Mouse (Mus musculus): ENCODE results near the gene Bin2.

Gene Bin2

GRCm38 (mm10) chr15:100683041-100683440 lies 13.7 kb upstream of the Bin2 start:
- peak; percentile 50 to 77 for DNase-seq (ENCODE audit: low spot score in 2 of 2)

DNA sequence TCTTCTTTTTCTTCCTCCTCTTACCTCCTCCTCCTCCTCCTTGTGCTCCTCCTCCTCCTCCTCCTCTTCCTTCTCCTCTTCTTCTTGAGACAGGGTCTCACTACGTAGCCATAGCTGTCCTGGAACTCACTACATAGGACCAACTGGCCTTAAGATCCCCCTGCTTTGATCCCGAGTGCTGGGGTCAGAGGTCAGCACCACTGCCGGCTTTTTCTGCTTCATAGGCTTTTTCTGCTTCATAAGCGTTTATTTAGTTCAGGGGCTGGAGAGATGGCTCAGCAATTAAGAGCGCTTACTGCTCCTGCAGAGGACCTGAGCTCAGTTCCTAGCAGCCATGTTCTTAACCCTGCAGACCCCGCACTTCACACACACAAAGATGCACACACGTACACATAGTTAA lies 12.4 kb upstream of the Bin2 start:
- DNase-seq (ENCODE audit: low spot score in 2 of 2) = no peak

GRCm38 (mm10) chr15:100680381-100680780 lies 11.0 kb upstream of the Bin2 start:
- no peak for DNase-seq (ENCODE audit: low spot score in 2 of 2)

DNA sequence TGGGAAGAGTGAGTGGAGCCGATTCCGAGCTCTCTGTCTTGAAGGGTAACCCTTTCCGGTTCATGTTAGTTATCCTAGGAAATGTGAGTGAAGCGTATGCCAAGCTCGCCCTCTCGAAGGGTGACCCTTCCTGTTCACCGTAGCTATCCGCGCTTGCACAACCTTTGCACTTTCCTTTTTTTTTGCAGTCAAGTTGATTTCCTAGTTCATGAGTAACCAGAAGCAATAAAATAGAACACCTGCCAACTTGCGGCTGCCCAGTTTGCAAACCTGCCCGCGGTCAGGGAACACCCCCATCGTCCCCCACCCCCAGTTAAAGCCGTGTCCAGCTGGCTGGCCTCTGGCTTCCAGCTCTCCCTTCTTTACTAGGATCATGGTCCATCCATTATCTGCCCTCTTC lies 9.7 kb upstream of the Bin2 start:
- DNase-seq (ENCODE audit: low spot score in 2 of 2) = no peak

DNA sequence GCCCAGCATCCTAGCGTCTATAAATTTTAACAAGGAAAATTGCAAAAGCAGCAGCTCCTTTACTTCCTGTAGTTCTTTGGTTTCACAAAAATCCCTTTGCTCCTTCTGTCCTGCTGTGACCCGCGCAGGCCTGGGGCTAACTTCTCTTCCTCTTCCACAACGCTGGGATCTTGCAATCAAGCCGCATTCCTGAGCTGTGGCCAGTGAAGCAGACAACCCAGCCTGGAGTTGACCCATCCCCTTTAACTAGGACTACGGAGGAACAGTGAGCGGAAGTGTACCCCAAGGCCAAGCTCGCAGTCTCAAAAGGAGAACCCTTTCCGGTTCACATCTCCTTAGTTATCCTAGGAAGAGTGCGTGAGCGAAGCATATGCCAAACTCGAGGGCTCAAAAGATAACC lies 9.2 kb upstream of the Bin2 start:
- no peak for DNase-seq (ENCODE audit: low spot score in 2 of 2)

- DNase-seq (ENCODE audit: low spot score in 2 of 2) = no peak
These were observed 8.3 kb upstream of the Bin2 start for GRCm38 (mm10) chr15:100677675-100678074.

DNA sequence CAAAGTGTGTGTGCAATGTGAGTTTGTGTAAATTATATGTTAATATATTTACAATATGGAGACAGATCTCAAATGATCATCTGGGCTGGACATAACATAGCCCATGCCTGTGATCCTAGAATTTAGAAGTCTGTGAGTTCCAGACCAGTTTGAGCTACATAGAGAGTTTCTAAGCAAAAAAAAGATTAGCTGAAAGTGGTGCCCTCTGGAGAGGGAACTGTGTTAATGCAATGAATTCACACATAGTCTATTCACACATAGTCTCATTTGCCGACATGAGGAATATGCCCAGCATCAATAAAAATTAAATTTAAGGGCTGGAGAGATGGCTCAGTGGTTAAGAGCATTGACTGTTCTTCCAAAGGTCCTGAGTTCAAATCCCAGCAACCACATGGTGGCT lies 7.2 kb upstream of the Bin2 start:
- no peak for DNase-seq (ENCODE audit: low spot score in 2 of 2)

GRCm38 (mm10) chr15:100675486-100675885 lies 6.1 kb upstream of the Bin2 start:
- DNase-seq (ENCODE audit: low spot score in 2 of 2) = no peak

DNA sequence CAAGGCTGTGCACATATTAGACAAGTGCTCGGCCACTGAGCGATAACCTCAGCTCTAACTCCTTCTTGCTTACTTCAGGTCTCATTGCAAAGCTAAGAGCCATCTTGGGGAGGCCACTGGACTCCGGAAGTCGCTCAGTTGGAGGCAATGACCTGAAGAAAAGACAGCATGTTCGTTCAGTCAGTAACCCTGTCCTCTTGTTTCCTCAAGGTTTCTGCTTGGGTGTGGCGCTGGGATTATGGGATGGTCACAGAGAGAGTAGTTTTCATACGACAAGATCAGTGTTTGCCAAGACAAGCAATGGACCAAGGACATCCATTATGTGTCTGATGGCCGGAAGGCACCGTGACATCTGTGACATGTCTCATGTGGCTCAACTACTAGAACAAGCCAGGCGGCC lies 5.2 kb upstream of the Bin2 start:
- no peak for DNase-seq (ENCODE audit: low spot score in 2 of 2)

DNA sequence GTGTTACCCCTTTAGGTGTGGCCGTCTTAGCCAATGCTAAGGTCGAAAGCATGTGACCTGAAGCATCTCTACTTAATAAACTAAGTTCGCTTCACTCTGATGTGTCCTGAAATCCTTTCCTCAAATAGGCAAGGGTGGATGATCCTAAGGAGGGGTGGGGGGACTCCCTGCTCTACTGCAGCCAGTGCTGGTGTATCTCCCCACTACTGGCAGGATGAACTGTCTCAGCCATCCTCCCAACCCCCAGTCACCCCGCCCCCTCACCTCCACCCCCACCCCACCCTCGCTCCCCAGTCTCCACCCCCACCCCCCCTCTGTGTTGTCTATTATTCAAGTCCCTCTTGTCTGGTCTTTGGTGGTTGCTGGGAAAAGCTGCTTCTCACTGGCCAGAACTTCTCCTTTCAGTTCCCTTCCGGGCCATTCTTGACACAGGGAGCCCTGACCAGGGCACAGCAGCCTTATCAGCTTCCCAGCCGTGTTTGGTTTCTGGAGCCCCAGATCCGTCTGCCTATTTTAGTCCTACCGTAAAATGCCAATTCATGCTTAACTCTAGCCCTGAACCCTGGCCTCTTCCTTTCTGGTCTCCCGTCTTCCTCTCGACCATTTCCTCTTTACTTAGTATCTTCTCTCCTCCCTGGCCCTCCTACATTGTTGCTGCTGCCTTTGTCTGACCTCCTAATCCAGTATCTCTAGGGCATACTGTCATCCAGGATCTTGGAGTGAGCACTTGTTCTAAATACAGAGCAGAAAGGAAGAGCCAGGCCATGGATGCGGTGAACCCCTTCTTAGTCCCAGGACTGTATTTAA lies 4.4 kb upstream of the Bin2 start:
- no peak for DNase-seq (ENCODE audit: low spot score in 2 of 2)

DNA sequence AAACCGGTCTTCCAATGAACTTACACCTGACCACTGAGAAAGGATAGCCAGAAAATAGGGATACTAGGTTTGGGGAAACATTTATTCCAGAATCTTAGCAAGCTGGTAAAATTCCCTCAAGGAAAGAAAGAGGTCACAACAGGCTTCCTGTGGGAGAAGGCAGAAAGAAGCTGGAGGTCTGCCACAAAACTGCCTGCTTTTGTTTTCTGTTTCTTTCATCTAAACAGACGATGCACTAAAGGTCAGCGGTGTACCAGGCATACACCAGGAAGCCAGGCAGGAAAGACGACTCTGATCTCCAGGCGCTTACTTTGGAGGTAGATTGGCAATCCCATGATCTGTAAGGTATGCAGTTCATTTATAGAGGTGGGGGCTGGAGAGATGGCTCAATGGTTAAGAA lies 1.5 kb upstream of the Bin2 start:
- no peak for DNase-seq (ENCODE audit: low spot score in 2 of 2)

DNA sequence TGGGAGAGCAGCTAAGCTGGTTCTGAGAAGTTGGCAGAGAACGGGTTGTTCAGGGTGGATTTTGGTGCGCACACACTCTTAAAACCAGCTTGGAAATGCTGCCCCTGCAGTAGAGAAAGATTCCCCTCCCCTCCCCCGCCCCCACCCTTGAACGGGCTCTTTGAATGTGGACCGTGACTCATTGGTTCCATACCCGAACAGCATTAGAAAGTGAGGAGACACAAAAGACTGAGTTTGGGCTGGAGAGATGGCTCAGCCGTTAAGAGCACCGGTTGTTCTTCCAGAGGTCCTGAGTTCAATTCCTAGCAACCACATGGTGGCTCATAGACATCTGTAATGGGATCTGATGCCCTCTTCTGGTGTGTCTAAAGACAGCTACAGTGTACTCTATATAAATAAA lies 651 bp upstream of the Bin2 start:
- DNase-seq (ENCODE audit: low spot score in 2 of 2) = no peak

DNA sequence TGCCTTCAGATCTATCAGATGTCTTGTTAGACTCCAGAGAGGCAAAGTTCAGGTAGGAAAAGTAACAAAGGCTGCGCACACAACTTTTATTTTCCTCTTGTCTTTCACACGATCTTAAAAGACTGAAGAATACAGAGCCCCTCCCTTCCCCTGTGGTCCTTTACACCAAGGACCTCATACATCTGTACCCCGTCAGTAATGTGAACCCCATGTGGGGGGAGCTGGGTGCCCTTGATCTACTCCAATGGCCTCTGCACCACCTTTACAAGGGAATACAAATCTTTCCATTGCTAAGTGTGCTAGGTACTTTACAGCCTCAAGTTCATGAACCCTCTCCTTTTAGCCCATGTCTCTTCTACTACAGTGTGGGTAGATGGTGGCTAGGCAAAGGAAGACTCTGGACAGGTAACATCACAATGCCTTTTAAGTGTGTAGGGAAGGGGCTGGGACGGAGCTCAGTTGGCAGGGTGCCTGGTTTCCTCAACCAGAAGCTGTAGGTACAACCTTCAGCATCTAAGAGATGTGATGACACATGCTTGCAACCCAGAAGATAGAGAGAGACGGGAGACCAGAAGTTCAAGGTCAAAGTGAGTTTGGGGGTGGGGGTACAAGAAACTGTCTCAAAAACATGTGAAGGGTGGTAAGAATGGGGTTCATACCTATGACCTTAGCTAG lies 1.3 kb downstream of the Bin2 start:
- no peak for DNase-seq (ENCODE audit: low spot score in 2 of 2)

GRCm38 (mm10) chr15:100667420-100667819 lies 1.9 kb downstream of the Bin2 start:
- DNase-seq (ENCODE audit: low spot score in 2 of 2) = no peak

DNA sequence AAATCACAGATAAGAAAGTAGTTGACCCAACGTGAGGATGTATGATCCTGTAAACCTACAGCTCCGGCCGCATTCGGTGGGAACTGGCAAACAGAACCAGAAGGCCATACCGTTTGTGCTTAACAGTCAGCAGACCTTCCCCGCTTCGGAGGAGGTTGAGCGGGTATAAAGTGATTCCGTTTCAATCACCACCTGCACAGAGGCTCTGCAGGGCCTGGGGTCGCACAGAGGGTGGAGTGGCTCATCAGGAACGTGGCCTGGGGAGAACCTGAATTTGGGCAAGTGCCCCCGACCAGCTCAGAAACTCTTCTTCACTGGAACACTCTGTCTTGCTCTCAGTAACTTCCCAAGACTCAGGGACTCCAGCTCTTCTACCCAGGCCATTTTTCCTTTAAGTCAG lies 2.5 kb downstream of the Bin2 start:
- no peak for DNase-seq (ENCODE audit: low spot score in 2 of 2)

DNA sequence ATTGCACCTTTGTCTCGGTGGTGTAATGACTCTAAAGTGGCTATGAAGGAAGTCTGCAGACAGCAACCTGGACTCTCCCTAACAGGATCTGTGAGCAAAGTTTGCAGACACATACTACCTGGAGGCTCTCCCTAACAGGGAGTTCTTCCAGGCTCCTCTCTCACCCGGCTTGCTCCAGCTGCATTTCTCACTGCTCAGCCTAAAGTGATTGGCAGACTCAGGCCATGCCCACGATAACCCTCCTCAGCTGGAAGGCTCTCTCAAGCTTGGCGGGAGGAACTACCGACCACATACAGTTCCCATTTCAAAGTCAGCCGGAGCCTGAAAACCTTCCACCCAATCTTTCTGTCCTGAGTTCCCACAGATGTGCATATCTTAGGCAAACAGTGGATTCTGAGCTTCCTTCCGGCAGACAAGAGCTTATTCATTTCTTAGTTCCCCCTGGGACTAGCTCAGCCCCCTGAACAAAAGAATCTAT lies 3.1 kb downstream of the Bin2 start:
- no peak for DNase-seq (ENCODE audit: low spot score in 2 of 2)

DNA sequence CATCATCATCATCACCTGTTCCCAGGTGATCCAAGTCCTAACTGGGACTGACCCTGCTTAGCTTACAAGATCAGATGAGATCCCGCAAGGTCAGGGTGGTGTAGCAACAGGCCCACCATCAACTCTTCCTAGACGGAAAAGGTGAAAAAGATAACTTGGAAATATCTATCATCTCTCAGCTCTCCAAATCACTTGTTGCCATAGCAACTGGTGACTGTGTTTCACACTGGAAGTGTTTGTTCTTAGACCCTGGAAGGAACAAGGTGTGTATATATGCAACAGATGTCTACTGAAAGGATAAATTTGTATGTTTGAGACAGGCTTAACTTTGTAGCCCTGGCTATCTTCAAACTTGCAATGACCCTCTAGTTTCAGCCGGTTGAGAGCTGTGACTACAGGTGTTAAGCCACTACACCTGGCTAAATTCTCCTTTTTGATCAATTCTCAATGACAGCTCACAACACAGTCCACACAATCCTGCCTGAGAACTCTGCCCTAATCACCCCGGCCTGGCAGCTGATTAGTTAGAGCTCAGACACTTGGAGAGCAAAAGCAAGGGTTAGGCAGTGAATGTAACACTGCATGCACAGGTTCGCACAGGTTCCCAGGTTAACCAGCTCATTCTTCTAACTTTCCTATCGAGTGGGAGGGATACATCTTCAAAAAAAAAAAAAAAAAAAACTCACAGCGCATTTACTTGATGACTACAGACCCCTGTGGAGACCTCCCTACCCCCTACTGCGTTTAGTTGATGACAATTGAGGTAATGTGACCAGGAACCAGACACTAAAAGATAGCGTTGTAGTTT lies 3.7 kb downstream of the Bin2 start:
- no peak for DNase-seq (ENCODE audit: low spot score in 2 of 2)

GRCm38 (mm10) chr15:100664813-100665274 lies 4.5 kb downstream of the Bin2 start:
- DNase-seq (ENCODE audit: low spot score in 2 of 2) = no peak

DNA sequence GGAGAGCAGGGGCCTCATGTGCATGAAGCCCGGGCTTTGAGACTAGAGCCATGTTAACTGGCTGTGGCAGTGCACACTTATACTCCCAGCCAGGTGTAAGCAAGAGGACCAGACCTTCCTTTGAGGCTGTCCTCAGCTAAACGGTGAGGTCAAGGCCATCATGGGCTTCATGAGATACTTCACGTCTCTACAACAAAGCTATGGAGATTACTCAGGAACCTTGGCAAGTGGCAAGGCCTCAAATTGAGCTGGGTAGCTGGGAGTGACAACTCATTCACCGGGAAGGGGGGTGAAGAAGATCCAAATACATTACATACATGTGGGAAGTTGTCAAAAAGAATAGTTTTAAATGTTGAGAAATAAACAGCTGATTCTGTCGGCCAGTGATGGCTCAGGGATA lies 8.5 kb downstream of the Bin2 start:
- DNase-seq (ENCODE audit: low spot score in 2 of 2) = no peak

- DNase-seq (ENCODE audit: low spot score in 2 of 2) = no peak
These were observed 9.0 kb downstream of the Bin2 start for GRCm38 (mm10) chr15:100660306-100660705.

GRCm38 (mm10) chr15:100655201-100655600 lies 14.2 kb downstream of the Bin2 start:
- no peak for DNase-seq (ENCODE audit: low spot score in 2 of 2)

DNA sequence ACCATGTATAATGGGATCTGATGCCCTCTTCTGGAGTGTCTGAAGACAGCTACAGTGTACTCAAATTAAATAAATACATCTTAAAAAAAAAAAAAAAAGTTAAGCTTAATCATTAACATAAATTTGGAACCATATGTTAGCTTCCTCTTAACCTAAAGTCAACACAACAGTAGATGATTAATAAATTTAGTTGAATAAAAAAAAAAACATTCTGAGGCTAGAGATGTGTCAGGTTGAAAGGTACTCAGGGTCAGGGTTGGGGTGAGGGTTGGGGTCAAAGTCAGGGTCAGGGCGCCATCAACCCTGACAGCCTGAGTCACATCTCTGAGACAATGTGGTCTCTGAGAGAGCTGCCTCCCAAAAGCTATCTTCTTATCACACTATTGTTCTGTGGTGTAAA lies 15.1 kb downstream of the Bin2 start:
- no peak for DNase-seq (ENCODE audit: low spot score in 2 of 2)

Measured in cerebellum, postnatal 4 days (tissue).